Mouse (Mus musculus) heart, embryonic 12.5 days (tissue): Measurements from ENCODE around the gene Tspan4. TPM values are rescaled to one million over a fixed set of nuclear protein-coding genes. Genes with fewer than 3 reads are reported as not detected.

Source experiments
- ATAC-seq: fragments of 200-750 bp; cut with Nextera tagmentation; 2 replicates; pipeline ENCODE4 v1.8.0; 2017; ENCODE audit warnings: moderate TSS enrichment, moderate library complexity; ENCODE audit not compliant: insufficient number of reproducible peaks, low FRiP score
- H3K27ac ChIP-seq: fragments of 300-500 bp; sonication (generic); 2 replicates; pipeline ENCODE4 v1.5.1; 2016; ENCODE audit warnings: mild to moderate bottlenecking, moderate library complexity; ENCODE audit not compliant: poor library complexity, severe bottlenecking
- H3K27me3 ChIP-seq: fragments of 300-500 bp; sonication (generic); replicated peaks from 2 replicates; pipeline ENCODE4 v1.6.1; 2016; ENCODE audit warnings: mild to moderate bottlenecking, moderate library complexity
- H3K36me3 ChIP-seq: fragments of 300-500 bp; sonication (generic); 2 replicates; pipeline ENCODE4 v1.6.1; 2016; ENCODE audit warnings: mild to moderate bottlenecking, moderate library complexity
- H3K4me1 ChIP-seq: fragments of 300-500 bp; sonication (generic); replicated peaks from 2 replicates; pipeline ENCODE4 v1.6.1; 2016; ENCODE audit warnings: mild to moderate bottlenecking
- H3K4me2 ChIP-seq: fragments of 300-500 bp; sonication (generic); 2 replicates; pipeline ENCODE4 v1.6.1; 2016; ENCODE audit warnings: mild to moderate bottlenecking, moderate library complexity
- H3K4me3 ChIP-seq: fragments of 300-500 bp; sonication (generic); 2 replicates; pipeline ENCODE4 v1.5.1; 2016; ENCODE audit warnings: mild to moderate bottlenecking
- H3K9ac ChIP-seq: fragments of 300-500 bp; sonication (generic); 2 replicates; pipeline ENCODE4 v1.6.1; 2016; ENCODE audit warnings: mild to moderate bottlenecking, moderate library complexity
- H3K9me3 ChIP-seq: fragments of 300-500 bp; sonication (generic); replicated peaks from 2 replicates; pipeline ENCODE4 v1.6.1; 2016; ENCODE audit warnings: mild to moderate bottlenecking, moderate library complexity
- WGBS: fragments of 180-500 bp; shearing (Covaris S2); methylation state at CpG from one replicate; pipeline ENCODE4 v1.1.7; 2016; 5-methylcytosine and 5-hydroxymethylcytosine counted together
- polyA plus RNA-seq: library from polyadenylated mRNA; unstranded; fragments of >200 nt; fragmentation: Nextera tagmentation; extraction: Ambion mirVana; gene quantifications from 2 replicates; pipeline ENCODE4 v1.2.1, GENCODE M21; 2016

The Tspan4 gene
- polyA plus RNA-seq, 1 experiment from 2014 or later = 57.5 TPM

DNA sequence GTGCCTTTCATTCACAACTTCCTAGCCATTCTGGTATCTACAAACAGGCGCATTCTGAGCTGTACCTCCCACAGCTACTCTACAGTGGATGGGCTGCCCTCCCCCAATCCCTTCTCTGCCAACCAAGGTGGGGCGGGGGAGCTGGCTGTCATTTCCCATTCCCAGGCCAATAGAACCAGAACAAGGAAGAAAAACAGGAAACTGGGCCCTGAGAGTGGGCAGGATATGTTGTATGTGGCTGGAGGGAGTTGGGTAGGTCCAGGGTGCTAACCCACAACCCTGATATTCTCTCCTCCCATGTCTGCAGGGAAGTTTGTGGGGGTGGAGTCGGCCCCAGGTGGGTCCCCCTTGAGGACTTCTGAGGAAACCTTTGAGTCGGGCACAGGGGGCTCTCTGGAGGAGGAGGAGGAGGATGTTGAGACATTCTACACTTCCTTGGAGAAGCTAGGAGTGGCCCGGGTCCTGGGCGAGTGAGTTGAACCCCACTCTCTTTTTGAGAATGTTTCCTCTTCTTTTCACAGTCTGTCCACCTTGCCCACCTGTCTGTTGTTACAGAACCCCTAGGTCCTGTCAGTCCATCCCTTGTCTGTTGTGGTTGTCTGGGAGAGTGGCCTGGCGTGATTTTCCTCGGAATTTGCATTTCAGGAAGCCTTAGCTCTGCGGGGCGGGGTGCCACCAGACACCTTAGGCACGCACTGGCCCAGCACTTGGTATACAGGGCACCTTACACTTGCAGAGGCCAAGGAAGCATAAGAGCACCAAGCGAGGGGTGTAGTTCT lies 11.0 kb upstream of the Tspan4 start:
- H3K9me3 ChIP-seq = no peaks in the 10 kb centered on the region
- peaks cover 67% of the 10 kb centered on the region for H3K27me3 ChIP-seq
- H3K36me3 ChIP-seq = peaks cover 11% of the 10 kb centered on the region
- WGBS = 26% methylated on average over 12 of the region's 12 CpGs
- peak overlapping the region; percentile 36 for H3K4me3 ChIP-seq
- peaks cover 63% of the 10 kb centered on the region for H3K4me1 ChIP-seq
- ATAC-seq = no peak
- H3K27ac ChIP-seq = peak overlapping the region; percentile 61
- peak overlapping the region; percentile 63 for H3K4me2 ChIP-seq
- peak overlapping the region; percentile 53 for H3K9ac ChIP-seq

DNA sequence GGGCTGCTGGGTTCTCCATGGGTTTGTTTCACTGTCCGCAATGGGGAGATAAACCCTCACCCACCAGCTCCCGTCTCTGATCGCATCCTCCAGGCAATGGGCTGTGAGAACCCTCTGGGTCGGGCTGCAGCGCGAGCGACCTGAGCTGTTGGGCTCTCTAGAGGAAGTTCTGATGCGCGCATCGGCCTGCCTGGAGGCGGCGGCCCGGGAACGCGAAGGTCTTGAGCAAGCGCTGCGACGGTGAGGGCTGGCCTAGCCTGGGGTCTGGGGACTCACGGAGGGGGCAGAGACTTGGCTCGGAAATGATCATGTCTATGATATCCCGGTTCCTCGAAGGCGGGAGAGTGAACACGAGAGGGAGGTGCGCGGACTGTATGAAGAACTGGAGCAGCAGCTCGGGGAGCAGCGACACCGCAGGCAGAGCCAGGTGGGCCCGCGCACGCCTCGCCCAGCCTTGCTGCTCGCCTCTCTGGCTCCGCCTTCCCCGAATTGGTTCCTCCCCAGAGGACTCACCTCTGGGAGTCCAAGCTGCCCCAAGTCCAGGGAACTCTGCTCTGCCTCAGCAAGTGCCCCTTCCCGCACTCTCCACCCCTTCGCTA lies 10.3 kb upstream of the Tspan4 start:
- H3K9me3 ChIP-seq = no peaks in the 10 kb centered on the region
- peaks cover 10% of the 10 kb centered on the region for H3K36me3 ChIP-seq
- 6% methylated on average over 33 of the region's 38 CpGs for WGBS
- ATAC-seq = no peak
- H3K27me3 ChIP-seq = peaks cover 62% of the 10 kb centered on the region
- H3K27ac ChIP-seq = no peak overlapping the region
- H3K4me1 ChIP-seq = peaks cover 70% of the 10 kb centered on the region
- peak overlapping the region; percentile 36 for H3K4me3 ChIP-seq
- peak overlapping the region; percentile 63 for H3K4me2 ChIP-seq
- peak overlapping the region; percentile 53 for H3K9ac ChIP-seq

DNA sequence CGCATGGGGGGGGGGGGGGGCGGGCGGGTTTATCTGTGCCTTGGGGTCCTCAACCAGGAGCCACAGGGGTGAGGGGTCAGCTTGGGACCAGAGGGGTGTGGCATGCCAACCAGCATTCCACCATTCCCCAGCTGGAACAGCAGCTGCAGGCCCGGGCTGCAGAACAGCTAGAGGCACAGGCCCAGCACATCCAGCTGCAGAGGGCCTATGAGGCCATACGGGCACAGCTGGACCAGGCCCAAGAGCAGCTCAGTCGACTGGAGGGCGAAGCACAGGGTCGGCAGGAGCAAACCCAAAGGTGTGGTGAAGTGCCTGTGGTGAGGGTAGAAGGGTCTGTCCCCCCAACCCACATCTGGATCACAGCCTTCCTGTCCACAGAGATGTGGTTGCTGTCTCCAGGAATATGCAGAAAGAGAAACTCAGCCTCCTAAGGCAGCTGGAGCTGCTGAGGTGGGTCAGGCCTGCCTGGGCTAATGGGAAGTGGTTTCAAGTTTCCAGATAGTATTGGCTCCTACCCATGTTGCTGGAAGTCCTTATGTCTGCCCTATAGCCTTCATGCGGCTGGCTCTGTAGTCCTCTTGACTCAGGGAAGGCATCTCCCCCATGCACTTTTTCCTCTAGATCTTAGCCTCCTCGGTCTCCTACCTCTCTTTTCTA lies 9.5 kb upstream of the Tspan4 start:
- Histone ChIP-seq H3K4me3 (no peak overlapping the region), H3K36me3 (peaks cover 14% of the 10 kb centered on the region), H3K27me3 (peaks cover 54% of the 10 kb centered on the region), H3K4me1 (peaks cover 78% of the 10 kb centered on the region), H3K9me3 (no peaks in the 10 kb centered on the region), H3K9ac (peak overlapping the region; percentile 53), H3K4me2 (peak overlapping the region; percentile 63), H3K27ac (peak overlapping the region; percentile 36; the same call in 1 of the 2 replicates)
- ATAC-seq = no peak
- 40% methylated on average over 8 of the region's 10 CpGs for WGBS

DNA sequence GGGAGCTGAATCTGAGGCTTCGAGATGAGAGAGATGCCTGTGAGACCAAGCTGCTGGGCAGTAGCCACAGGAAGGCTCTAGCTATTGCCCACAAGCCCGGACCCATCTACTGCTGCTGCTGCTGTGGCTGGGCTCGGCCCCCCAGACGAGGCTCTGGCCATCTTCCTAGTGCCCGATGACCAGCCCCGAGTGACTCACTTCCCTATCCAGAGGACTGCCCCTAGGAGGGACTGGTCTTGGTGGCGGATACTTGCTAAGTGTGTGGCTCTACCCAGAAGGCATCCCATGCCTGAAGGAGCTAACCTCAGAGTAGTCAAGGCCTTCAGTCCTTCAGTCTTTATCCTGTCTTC lies 9.0 kb upstream of the Tspan4 start:
- H3K9me3 ChIP-seq = no peaks in the 10 kb centered on the region
- no peak overlapping the region for H3K4me3 ChIP-seq
- H3K27ac ChIP-seq = peak overlapping the region; percentile 36; the same call in 1 of the 2 replicates
- H3K4me2 ChIP-seq = 0 out of 2 replicates have a peak overlapping the region, but pooled peaks have one; percentile 63
- H3K27me3 ChIP-seq = peaks cover 49% of the 10 kb centered on the region
- 0 out of 2 replicates have a peak overlapping the region, but pooled peaks have one; percentile 53 for H3K9ac ChIP-seq
- no peak for ATAC-seq
- H3K36me3 ChIP-seq = peaks cover 19% of the 10 kb centered on the region
- WGBS = 55% methylated on average over 7 of the region's 7 CpGs
- H3K4me1 ChIP-seq = peaks cover 75% of the 10 kb centered on the region

DNA sequence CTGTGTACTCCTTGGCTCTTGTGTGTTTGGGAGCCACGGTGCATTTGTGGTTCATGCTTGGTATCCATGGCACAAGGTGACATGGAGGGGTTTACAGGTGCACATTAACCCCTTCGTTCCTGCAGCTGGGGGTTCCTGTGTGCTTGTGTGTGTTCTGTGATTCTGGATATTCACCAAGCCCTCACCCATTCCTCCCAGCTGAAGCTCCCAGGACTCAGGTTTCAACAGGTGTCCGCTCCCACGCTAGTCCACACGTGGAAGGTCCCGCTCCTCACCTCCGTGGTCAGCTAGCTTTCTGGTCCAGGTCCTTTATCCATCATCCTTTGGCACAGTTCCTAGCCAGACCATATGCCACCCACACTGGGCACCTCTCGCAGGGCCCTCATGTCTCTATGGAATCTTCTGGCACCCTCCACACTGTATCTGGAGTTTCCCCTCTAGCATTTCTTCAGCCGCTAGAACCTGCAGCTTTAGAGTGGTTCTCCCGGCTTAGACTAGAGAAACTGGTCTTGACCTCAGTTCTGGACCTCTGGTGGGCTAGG lies 8.4 kb upstream of the Tspan4 start:
- Histone ChIP-seq H3K4me1 (peaks cover 72% of the 10 kb centered on the region), H3K27ac (peak overlapping the region; percentile 99), H3K9me3 (no peaks in the 10 kb centered on the region), H3K27me3 (peaks cover 44% of the 10 kb centered on the region), H3K4me2 (peak overlapping the region; percentile 93), H3K4me3 (peak overlapping the region; percentile 73), H3K36me3 (peaks cover 25% of the 10 kb centered on the region), H3K9ac (peak overlapping the region; percentile 87)
- 60% methylated on average over 10 of the region's 10 CpGs for WGBS
- no peak for ATAC-seq

DNA sequence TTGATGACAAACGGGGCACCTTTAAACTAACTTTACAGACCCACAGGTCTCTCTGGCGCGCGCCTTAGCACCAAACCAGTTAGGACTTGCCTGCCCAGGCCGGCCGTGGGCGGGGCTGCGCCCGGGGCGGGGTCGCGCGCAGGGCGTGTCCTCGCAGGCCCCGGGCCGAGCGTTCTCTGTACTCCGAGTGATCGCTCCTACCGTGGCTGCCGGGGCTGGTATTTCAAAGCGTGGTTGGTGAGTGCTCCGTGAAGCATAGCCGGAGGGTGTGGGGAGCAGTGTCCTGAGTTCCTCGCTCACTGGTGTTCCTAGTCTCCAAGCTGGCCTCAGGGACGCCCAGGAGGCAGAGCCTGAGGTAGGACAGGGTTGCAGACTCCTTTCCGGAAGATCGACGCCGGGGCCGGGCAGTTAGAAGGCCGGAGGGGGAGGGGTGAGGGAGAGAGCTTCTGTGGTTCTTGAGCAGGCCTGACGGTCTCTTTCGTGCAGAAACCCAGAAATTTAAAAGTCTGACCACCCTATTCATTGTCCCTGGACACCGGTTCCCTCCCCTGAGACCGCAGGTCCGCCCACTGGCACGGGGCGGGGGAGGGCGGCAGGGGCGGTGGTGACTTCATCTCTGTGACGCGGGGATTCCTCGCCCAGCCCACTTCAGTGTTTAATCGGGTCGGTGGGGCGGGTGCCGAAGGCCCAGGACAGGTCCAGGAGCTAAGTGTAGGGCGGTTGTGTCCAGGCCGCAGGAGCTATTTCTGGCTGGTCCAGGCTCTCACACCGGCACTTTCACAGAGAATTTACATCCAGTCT lies 7.6 kb upstream of the Tspan4 start, which contains the start of gene Cd151:
Gene Cd151 (plus strand): TSS at position 163 of the 801 bp plus-strand sequence.
- peaks cover 66% of the 10 kb centered on the region for H3K4me1 ChIP-seq
- peak; percentile 87 for ATAC-seq
- peak within 1 kb of the TSS; percentile 87 for H3K9ac ChIP-seq
- H3K27ac ChIP-seq = peak within 1 kb of the TSS; percentile 99
- H3K4me2 ChIP-seq = peak within 1 kb of the TSS; percentile 93
- H3K27me3 ChIP-seq = peaks cover 36% of the 10 kb centered on the region
- H3K9me3 ChIP-seq = no peaks in the 10 kb centered on the region
- under 1% methylated on average over 52 of the region's 52 CpGs for WGBS
- peaks cover 31% of the 10 kb centered on the region for H3K36me3 ChIP-seq
- peak within 1 kb of the TSS; percentile 73 for H3K4me3 ChIP-seq

DNA sequence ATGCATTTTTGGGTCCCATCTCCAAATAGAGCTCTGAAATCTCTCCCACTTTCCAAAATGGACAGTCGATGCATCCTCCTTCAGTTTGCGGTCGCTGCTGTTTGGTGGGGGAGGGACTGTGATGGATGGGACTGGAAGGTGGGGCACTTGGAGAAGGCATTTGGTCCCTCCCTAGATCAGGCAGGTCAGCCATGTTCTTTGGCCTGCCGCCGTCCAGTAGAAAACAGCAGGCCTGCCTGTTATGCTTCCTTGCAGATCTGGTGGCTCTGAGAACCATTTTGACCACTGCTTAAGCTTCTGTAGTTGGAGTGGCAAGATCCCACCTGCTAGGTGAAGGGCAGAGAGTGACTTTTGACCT lies 6.9 kb upstream of the Tspan4 start:
- WGBS = 8% methylated on average over 5 of the region's 5 CpGs
- Histone ChIP-seq H3K27me3 (peaks cover 30% of the 10 kb centered on the region), H3K9me3 (no peaks in the 10 kb centered on the region), H3K4me1 (peaks cover 64% of the 10 kb centered on the region), H3K9ac (peak overlapping the region; percentile 87), H3K27ac (peak overlapping the region; percentile 99), H3K4me3 (peak overlapping the region; percentile 73), H3K4me2 (peak overlapping the region; percentile 93), H3K36me3 (peaks cover 36% of the 10 kb centered on the region)
- ATAC-seq = no peak

DNA sequence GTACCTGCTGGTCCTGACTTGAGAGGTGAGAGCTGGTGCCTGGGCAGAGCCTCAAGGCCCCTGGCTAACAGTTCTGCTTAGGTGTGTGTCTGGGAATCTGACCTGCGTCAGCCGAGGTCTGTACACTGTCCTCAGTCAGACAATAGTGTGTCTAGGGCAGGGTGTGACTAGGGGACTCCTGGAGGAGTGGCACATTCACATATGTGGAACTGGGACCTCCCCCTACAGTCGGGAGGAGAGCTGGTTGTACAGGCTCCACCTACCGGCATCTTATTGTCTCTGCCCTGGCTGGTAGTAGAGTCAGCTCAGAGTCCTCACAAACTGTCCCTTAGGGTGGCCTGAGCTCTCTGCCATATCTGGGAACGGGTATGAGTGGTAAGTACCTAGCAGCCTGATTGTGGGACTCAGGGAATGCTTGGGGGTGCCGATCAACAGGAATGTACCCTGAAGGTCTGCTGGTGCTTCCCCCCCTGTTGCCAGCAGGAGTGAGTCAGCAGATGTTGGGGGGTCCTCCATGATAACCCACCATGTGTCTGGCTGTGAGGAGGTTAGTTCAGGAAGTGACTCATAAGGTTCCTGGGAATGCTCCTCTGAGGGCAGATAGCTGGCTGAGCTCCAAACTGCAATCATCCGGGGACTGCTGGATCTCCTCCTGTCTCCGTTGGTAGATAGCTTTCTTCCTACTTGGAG lies 6.4 kb upstream of the Tspan4 start:
- H3K27me3 ChIP-seq = peaks cover 25% of the 10 kb centered on the region
- H3K4me1 ChIP-seq = peaks cover 64% of the 10 kb centered on the region
- ATAC-seq = peak; percentile 77
- H3K4me2 ChIP-seq = peak overlapping the region; percentile 93
- WGBS = 1% methylated on average over 8 of the region's 8 CpGs
- peak overlapping the region; percentile 87 for H3K9ac ChIP-seq
- H3K4me3 ChIP-seq = peak overlapping the region; percentile 73
- no peaks in the 10 kb centered on the region for H3K9me3 ChIP-seq
- H3K36me3 ChIP-seq = peaks cover 36% of the 10 kb centered on the region
- H3K27ac ChIP-seq = peak overlapping the region; percentile 99

DNA sequence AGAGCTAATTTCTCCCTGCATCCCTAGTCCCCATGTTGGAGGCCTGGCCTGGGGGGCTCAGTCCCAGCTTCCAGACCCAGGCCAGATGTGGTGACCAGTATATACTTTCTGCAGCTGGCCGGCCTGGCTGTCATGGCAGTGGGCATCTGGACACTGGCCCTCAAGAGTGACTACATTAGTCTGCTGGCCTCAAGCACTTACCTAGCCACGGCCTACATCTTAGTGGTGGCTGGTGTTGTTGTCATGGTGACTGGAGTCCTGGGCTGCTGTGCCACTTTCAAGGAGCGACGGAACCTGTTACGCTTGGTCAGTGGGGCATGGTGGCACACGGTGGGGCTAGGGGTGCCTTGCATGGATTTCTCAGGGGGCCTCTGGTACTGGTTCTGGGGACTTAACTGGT lies 5.7 kb upstream of the Tspan4 start:
- H3K4me1 ChIP-seq = peaks cover 64% of the 10 kb centered on the region
- H3K27ac ChIP-seq = peak overlapping the region; percentile 99
- H3K4me3 ChIP-seq = peak overlapping the region; percentile 73
- H3K9me3 ChIP-seq = no peaks in the 10 kb centered on the region
- peaks cover 36% of the 10 kb centered on the region for H3K36me3 ChIP-seq
- H3K9ac ChIP-seq = peak overlapping the region; percentile 87
- no peak for ATAC-seq
- peaks cover 18% of the 10 kb centered on the region for H3K27me3 ChIP-seq
- H3K4me2 ChIP-seq = peak overlapping the region; percentile 93
- 86% methylated on average over 6 of the region's 6 CpGs for WGBS
